Mouse (Mus musculus) MEL (cell line): ENCODE data around the gene Hs6st1.

ENCODE experiments used
- CTCF ChIP-seq, 3 experiments: IDR thresholded peaks in 2 of 3; conservative IDR thresholded peaks in 1 of 3; 2 replicates each; pipeline ENCODE4 v1.5.1; 2011 to 2012; ENCODE audit warnings: low read length in 3 of 3, low read depth in 2 of 3, mild to moderate bottlenecking in 2 of 3, improper control_type of control experiment in 1 of 3, inconsistent platforms in 1 of 3, mixed read lengths in 1 of 3, moderate library complexity in 1 of 3; ENCODE audit not compliant: control insufficient read depth in 1 of 3, insufficient read depth in 1 of 3, poor library complexity in 1 of 3, severe bottlenecking in 1 of 3
- GABPA ChIP-seq: IDR thresholded peaks from 2 replicates; pipeline ENCODE4 v1.6.1; 2012; ENCODE audit warnings: low read depth, mild to moderate bottlenecking, inconsistent platforms, low read length, improper control_type of control experiment, moderate library complexity
- NELFE ChIP-seq: IDR thresholded peaks from 2 replicates; pipeline ENCODE4 v1.6.1; 2011; ENCODE audit warnings: low read depth, low read length, improper control_type of control experiment
- POLR2A ChIP-seq, 2 experiments: IDR thresholded peaks; 2 replicates each; pipeline ENCODE4 v1.6.1; 2011 to 2012; ENCODE audit warnings: low read length in 2 of 2, mild to moderate bottlenecking in 2 of 2, control low read depth in 1 of 2, improper control_type of control experiment in 1 of 2, low read depth in 1 of 2, moderate library complexity in 1 of 2; ENCODE audit not compliant: control insufficient read depth in 1 of 2, insufficient read depth in 1 of 2, poor library complexity in 1 of 2

GRCm38 (mm10) chr1:36083554-36083953, 15.4 kb downstream of the Hs6st1 start:
- TF ChIP-seq GABPA (no peak), POLR2A (IDR thresholded peaks at IDR 0.05; ENCODE audit: control insufficient read depth in 1 of 2, insufficient read depth in 1 of 2, low read depth in 1 of 2, low read length in 2 of 2, poor library complexity in 1 of 2) (no peak), NELFE (no peak), CTCF (IDR thresholded peaks at IDR 0.05 in 2 of 3, conservative IDR thresholded peaks at IDR 0.05 in 1 of 3; ENCODE audit: control insufficient read depth in 1 of 3, insufficient read depth in 1 of 3, low read depth in 2 of 3, low read length in 3 of 3, poor library complexity in 1 of 3, severe bottlenecking in 1 of 3) (no peak)
